In the genomic region with DNA sequence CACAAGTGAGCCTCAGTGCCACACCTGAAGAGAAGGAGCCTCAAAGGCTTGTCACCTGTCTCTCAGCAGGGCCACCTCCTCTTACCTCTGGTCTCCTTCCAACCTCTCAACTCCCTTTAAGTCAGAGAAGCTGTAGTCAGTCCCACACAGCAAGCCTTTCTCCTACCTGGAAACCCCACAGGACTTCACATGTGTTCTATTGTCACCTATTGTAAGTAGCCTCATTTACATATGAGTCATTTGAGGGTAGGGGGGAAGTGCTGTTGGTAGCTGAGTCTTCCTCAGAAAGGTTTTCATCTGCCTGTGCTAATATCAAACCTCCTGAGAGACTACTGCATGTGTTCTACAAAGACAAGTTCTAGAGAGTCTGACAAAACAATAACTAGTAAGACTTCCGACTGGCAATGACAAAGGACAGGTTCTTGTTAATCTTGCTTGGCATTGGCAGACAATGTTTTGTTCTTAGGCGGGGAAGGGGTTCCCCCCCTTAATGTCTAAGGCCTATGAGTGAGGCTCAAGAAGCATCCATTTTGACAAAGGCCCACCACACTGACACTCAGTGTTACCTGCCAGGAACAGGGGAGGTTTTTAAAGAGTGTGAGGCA, we compare ENCODE assay signal across 8 mouse cellular contexts. TPM values are rescaled to one million over a fixed set of nuclear protein-coding genes. Genes with fewer than 3 reads are reported as not detected.
DNase-seq lines count a peak whose midpoint lies in the region; ATAC-seq lines count a peak whose summit lies in the region.

No protein-coding gene starts in this region.

- ATAC-seq in erythroblast, adult 5-6 weeks (replicated peaks; ENCODE audit: low FRiP score, poor library complexity, severe bottlenecking): no peak
- ATAC-seq in limb, embryonic 13.5 days (ENCODE audit: low FRiP score, low read depth): no peak
- ATAC-seq in stomach, embryonic 16.5 days (ENCODE audit: insufficient read depth, low FRiP score): no peak

- no peaks in the 10 kb centered on the region for H3K9me3 ChIP-seq in erythroblast, embryonic 14.5 days (ENCODE audit: control insufficient read depth, low read length)
- H3K9me3 ChIP-seq in limb, embryonic 13.5 days: no peaks in the 10 kb centered on the region
- H3K9me3 ChIP-seq in stomach, embryonic 16.5 days (replicated peaks; ENCODE audit: control insufficient read depth, low read length): no peaks in the 10 kb centered on the region

- H3K27me3 ChIP-seq in erythroblast, embryonic 14.5 days (ENCODE audit: control insufficient read depth): no peaks in the 10 kb centered on the region
- no peaks in the 10 kb centered on the region for H3K27me3 ChIP-seq in limb, embryonic 13.5 days
- H3K27me3 ChIP-seq in stomach, embryonic 16.5 days (ENCODE audit: control insufficient read depth, insufficient read depth, low read length): no peaks in the 10 kb centered on the region

- no peak overlapping the region for H3K27ac ChIP-seq in limb, embryonic 13.5 days
- H3K27ac ChIP-seq in stomach, embryonic 16.5 days (ENCODE audit: low read length): peak overlapping the region; percentile 8; the same call in 1 of the 2 replicates

- H3K4me3 ChIP-seq in erythroblast, embryonic 14.5 days (replicated peaks): peak overlapping the region; percentile 97
- H3K4me3 ChIP-seq in limb, embryonic 13.5 days: no peak overlapping the region
- H3K4me3 ChIP-seq in stomach, embryonic 16.5 days (replicated peaks; ENCODE audit: low read length): no peak overlapping the region

- H3K36me3 ChIP-seq in erythroblast, embryonic 14.5 days (ENCODE audit: control insufficient read depth): peaks cover 59% of the 10 kb centered on the region
- peaks cover 6% of the 10 kb centered on the region for H3K36me3 ChIP-seq in limb, embryonic 13.5 days
- no peaks in the 10 kb centered on the region for H3K36me3 ChIP-seq in stomach, embryonic 16.5 days (ENCODE audit: control insufficient read depth, insufficient read depth, low read length)

- no peak overlapping the region for H3K9ac ChIP-seq in limb, embryonic 13.5 days
- no peak overlapping the region for H3K9ac ChIP-seq in stomach, embryonic 16.5 days (ENCODE audit: low read length)

- H3K4me2 ChIP-seq in limb, embryonic 13.5 days (replicated peaks): peak overlapping the region; percentile 36
- H3K4me2 ChIP-seq in stomach, embryonic 16.5 days (ENCODE audit: low read depth, low read length): peak overlapping the region; percentile 95

- H3K4me1 ChIP-seq in erythroblast, embryonic 14.5 days (ENCODE audit: control insufficient read depth): peaks cover 56% of the 10 kb centered on the region
- H3K4me1 ChIP-seq in limb, embryonic 13.5 days: peaks cover 24% of the 10 kb centered on the region
- peaks cover 29% of the 10 kb centered on the region for H3K4me1 ChIP-seq in stomach, embryonic 16.5 days (ENCODE audit: control insufficient read depth, insufficient read depth, low read length)

- DNase-seq in thymus, postnatal 14 days: peak; percentile 9
- DNase-seq in thymus, adult 18-20 months: no peak
- DNase-seq in yolk sac, embryonic 10.5 days (ENCODE audit: low spot score): no peak
- DNase-seq in cerebellum, postnatal 4 days (ENCODE audit: low spot score in 2 of 2): no peak

- whole genome bisulfite sequencing in limb, embryonic 13.5 days: 69% methylated on average over 2 of the region's 2 CpGs
- WGBS in stomach, embryonic 16.5 days: 64% methylated on average over 2 of the region's 2 CpGs

RNA-seq across cellular contexts. Expression of gene Amfr, which starts 2.4 kb away (rescaled TPM):
- 5.4 and 6.9 TPM in 2 replicates for polyA plus RNA-seq in erythroblast, embryonic 14.5 days (2012)
- 14.2 and 30.7 TPM in 2 replicates for total RNA-seq in erythroblast, adult 5-6 weeks (2015; ENCODE audit: low replicate concordance)
- total RNA-seq in erythroblast, adult 5-6 weeks (2017; ENCODE audit: low replicate concordance): 46.3 and 50.1 TPM in 2 replicates
- 41.9 TPM in 2 replicates for polyA plus RNA-seq in limb, embryonic 13.5 days (2015; fragmentation: Nextera tagmentation; extraction: Ambion mirVana)
- 27.7 and 27.8 TPM in 2 replicates for polyA plus RNA-seq in stomach, embryonic 16.5 days (2015; fragmentation: Nextera tagmentation; extraction: Ambion mirVana)

RNA-seq across cellular contexts. Expression of gene Nudt21, which starts 26.6 kb away (rescaled TPM):
- polyA plus RNA-seq in erythroblast, embryonic 14.5 days (2012): 30.8 and 33.7 TPM in 2 replicates
- 30.9 and 43.6 TPM in 2 replicates for total RNA-seq in erythroblast, adult 5-6 weeks (2015; ENCODE audit: low replicate concordance)
- total RNA-seq in erythroblast, adult 5-6 weeks (2017; ENCODE audit: low replicate concordance): 23.6 and 23.7 TPM in 2 replicates
- 118 and 122 TPM in 2 replicates for polyA plus RNA-seq in limb, embryonic 13.5 days (2015; fragmentation: Nextera tagmentation; extraction: Ambion mirVana)
- 86.7 and 97.0 TPM in 2 replicates for polyA plus RNA-seq in stomach, embryonic 16.5 days (2015; fragmentation: Nextera tagmentation; extraction: Ambion mirVana)

RNA-seq across cellular contexts. Expression of gene Ogfod1, which starts 26.8 kb away (rescaled TPM):
- polyA plus RNA-seq in erythroblast, embryonic 14.5 days (2012): 0.05 and 0.07 TPM in 2 replicates
- 1.7 and 6.7 TPM in 2 replicates for total RNA-seq in erythroblast, adult 5-6 weeks (2015; ENCODE audit: low replicate concordance)
- total RNA-seq in erythroblast, adult 5-6 weeks (2017; ENCODE audit: low replicate concordance): 2.0 and 2.5 TPM in 2 replicates
- 15.8 and 16.7 TPM in 2 replicates for polyA plus RNA-seq in limb, embryonic 13.5 days (2015; fragmentation: Nextera tagmentation; extraction: Ambion mirVana)
- polyA plus RNA-seq in stomach, embryonic 16.5 days (2015; fragmentation: Nextera tagmentation; extraction: Ambion mirVana): 15.5 and 16.1 TPM in 2 replicates

Comparison
In these comparisons a context has a peak if more than half of its experiments do, and no peak if none do; other contexts are left out.
1. RNA of gene Ogfod1, which starts 26.8 kb away (polyA plus RNA-seq): 15.8 to 16.7 TPM in limb, embryonic 13.5 days and 15.5 to 16.1 TPM in stomach, embryonic 16.5 days; 0.05 to 0.07 TPM in erythroblast, embryonic 14.5 days; every median in the first group is over 10 times any median in the second.